Mouse (Mus musculus) frontal cortex, postnatal 14 days (tissue): ENCODE measurements around the gene Drc1.

Experiments
- DNase-seq, 2 experiments: peaks; one replicate each; pipeline ENCODE4 v3.0.0; 2022; ENCODE audit warnings: low spot score in 2 of 2

The Drc1 gene

DNA sequence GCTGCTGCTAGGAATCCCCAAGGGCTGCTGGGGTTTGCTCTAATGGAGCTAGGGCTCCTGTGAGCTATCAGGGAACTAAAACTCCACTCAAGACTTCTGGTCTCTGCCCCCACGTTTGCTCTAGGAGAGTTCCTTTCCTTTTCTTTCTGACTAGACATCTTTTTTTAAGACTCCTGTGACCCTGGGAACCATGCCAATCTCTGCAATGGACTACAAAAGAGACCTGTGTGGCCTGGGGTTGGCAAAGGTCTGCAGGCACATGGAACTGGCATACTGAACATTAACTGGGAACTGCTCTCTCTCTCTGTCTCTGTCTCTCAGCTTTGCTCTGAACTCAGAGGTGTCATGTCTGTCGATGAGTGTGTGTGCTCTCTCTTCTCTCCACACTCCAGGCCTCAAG is 134.2 kb downstream of the Drc1 start:
- DNase-seq, result no peak

DNA sequence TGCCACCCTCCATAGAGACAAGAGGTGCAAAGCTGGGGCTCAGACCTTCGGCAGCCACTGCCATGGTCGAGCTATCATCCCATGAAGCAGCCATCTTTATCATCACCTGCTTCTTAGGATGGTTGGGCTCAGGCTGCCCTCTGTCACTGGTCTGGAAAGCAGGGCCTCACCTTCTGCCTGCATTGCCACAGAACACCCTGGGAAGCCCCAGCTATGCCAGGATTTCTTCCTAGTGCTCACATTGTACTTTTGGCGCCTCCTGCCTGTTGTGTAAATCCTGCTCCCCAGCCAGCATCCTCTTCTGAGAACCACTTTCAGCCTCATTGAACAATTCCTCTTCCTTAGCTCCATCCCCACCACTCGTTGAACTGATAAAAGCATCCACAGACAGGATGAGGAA is 134.7 kb downstream of the Drc1 start:
- no peak for DNase-seq
